Mouse (Mus musculus) kidney, embryonic 14.5 days (tissue): ENCODE results near the gene Hist1h2ak. TPM values are rescaled to one million over a fixed set of nuclear protein-coding genes. Genes with fewer than 3 reads are reported as not detected.

Experiments
- microRNA-seq: library from miRNA; unstranded; fragments of <30 nt; microRNA quantifications from one replicate; pipeline ENCODE4, GENCODE M21; 2016
- polyA plus RNA-seq: library from polyadenylated mRNA; unstranded; fragments of >200 nt; fragmentation: Nextera tagmentation; extraction: Ambion mirVana; gene quantifications from 2 replicates; pipeline ENCODE4 v1.2.1, GENCODE M21; 2014

Hist1h2ak gene
- polyA plus RNA-seq, 1 experiment from 2014 or later: 18.5 TPM

Small RNA genes within 50 kb of the gene (microRNA-seq; reads per million reads assigned to microRNA genes)
- gene Gm44346 (not detected), gene Gm44357 (not detected), gene Gm44367 (not detected), gene Gm44454 (not detected)

Other genes with a start within 250 kb of the Hist1h2ak start
- 7.3 and 11.8 TPM in 2 replicates for gene Zkscan8, start 222.7 kb downstream of the Hist1h2ak start, polyA plus RNA-seq
- gene Olfr1366, start 211.0 kb downstream of the Hist1h2ak start, polyA plus RNA-seq: 0.18 and 0.20 TPM in 2 replicates
- gene Olfr1535, start 193.9 kb downstream of the Hist1h2ak start, polyA plus RNA-seq: 0.05 TPM in 1 of 2 replicates, not detected in the other
- gene Olfr1364, start 172.1 kb downstream of the Hist1h2ak start, polyA plus RNA-seq: not detected in 2 replicates
- not detected in 2 replicates for gene Olfr1362, start 139.8 kb downstream of the Hist1h2ak start, polyA plus RNA-seq
- gene Olfr11, start 111.3 kb downstream of the Hist1h2ak start, polyA plus RNA-seq: 0.07 TPM in 1 of 2 replicates, not detected in the other
- gene Olfr1361, start 90.4 kb downstream of the Hist1h2ak start, polyA plus RNA-seq: not detected in 2 replicates
- gene Olfr1360, start 76.4 kb downstream of the Hist1h2ak start, polyA plus RNA-seq: not detected in 2 replicates
- gene Olfr1359, start 55.7 kb downstream of the Hist1h2ak start, polyA plus RNA-seq: not detected in 2 replicates
- gene Hist1h2bl, start 37.7 kb downstream of the Hist1h2ak start, polyA plus RNA-seq: 3.3 and 5.5 TPM in 2 replicates
- 28.1 and 88.2 TPM in 2 replicates for gene Hist1h2ai, start 37.4 kb downstream of the Hist1h2ak start, polyA plus RNA-seq
- gene Hist1h3h, start 36.2 kb downstream of the Hist1h2ak start, polyA plus RNA-seq: 11.7 and 35.9 TPM in 2 replicates
- gene Hist1h2bm, start 31.8 kb downstream of the Hist1h2ak start, polyA plus RNA-seq: 6.8 and 12.6 TPM in 2 replicates
- gene Hist1h4j, start 18.8 kb downstream of the Hist1h2ak start, polyA plus RNA-seq: 2.4 and 2.6 TPM in 2 replicates
- gene Hist1h4k, start 3.3 kb downstream of the Hist1h2ak start, polyA plus RNA-seq: 2.9 and 7.8 TPM in 2 replicates
- 2.0 and 11.0 TPM in 2 replicates for gene Hist1h2bn, start 296 bp upstream of the Hist1h2ak start, polyA plus RNA-seq
- 18.8 and 27.0 TPM in 2 replicates for gene Hist1h1b, start 26.8 kb upstream of the Hist1h2ak start, polyA plus RNA-seq
- 212 and 289 TPM in 2 replicates for gene Hist1h3i, start 29.5 kb upstream of the Hist1h2ak start, polyA plus RNA-seq
- gene Hist1h2an, start 33.4 kb upstream of the Hist1h2ak start, polyA plus RNA-seq: 11.0 and 12.2 TPM in 2 replicates
- 1.9 and 4.3 TPM in 2 replicates for gene Hist1h2bp, start 33.6 kb upstream of the Hist1h2ak start, polyA plus RNA-seq
- gene Hist1h2bq, start 56.4 kb upstream of the Hist1h2ak start, polyA plus RNA-seq: 25.4 and 40.2 TPM in 2 replicates
- 2.5 TPM in 1 of 2 replicates, not detected in the other for gene Hist1h2ao, start 56.6 kb upstream of the Hist1h2ak start, polyA plus RNA-seq
- gene Hist1h4m, start 57.9 kb upstream of the Hist1h2ak start, polyA plus RNA-seq: not detected in 2 replicates
- gene Hist1h4n, start 78.4 kb upstream of the Hist1h2ak start, polyA plus RNA-seq: 23.1 and 41.1 TPM in 2 replicates
- gene Hist1h2ap, start 79.7 kb upstream of the Hist1h2ak start, polyA plus RNA-seq: 4,540 and 6,439 TPM in 2 replicates
- 27.1 and 42.5 TPM in 2 replicates for gene Hist1h2br, start 79.9 kb upstream of the Hist1h2ak start, polyA plus RNA-seq
- gene Zfp184, start 191.3 kb upstream of the Hist1h2ak start, polyA plus RNA-seq: 15.5 and 17.9 TPM in 2 replicates
- 0.36 TPM in 1 of 2 replicates, not detected in the other for gene Pom121l2, start 227.4 kb upstream of the Hist1h2ak start, polyA plus RNA-seq